Mouse (Mus musculus) myocyte (in vitro differentiated cells): ENCODE measurements around the gene Mzf1.

Experiments
- E2F4 ChIP-seq: IDR thresholded peaks from one replicate; pipeline ENCODE4 v1.6.1; 2011; ENCODE audit warnings: mild to moderate bottlenecking, control low read depth, moderate library complexity; ENCODE audit not compliant: insufficient read depth
- POLR2A ChIP-seq: IDR thresholded peaks from one replicate; pipeline ENCODE4 v1.6.1; 2011; ENCODE audit warnings: low read depth, mild to moderate bottlenecking, control low read depth, moderate library complexity; ENCODE audit not compliant: insufficient read length
- SRF ChIP-seq: IDR thresholded peaks from one replicate; pipeline ENCODE4 v1.6.1; 2011; ENCODE audit warnings: low read depth; ENCODE audit not compliant: control insufficient read depth, insufficient read length
- USF1 ChIP-seq: IDR thresholded peaks from one replicate; pipeline ENCODE4 v1.6.1; 2011; ENCODE audit warnings: low read depth, mild to moderate bottlenecking, control low read depth, moderate library complexity

- TF ChIP-seq E2F4 (no peak), SRF (no peak), POLR2A (no peak), USF1 (no peak)
These were observed 5.0 kb upstream of the Mzf1 start for GRCm38 (mm10) chr7:13059536-13059935.
